In the genomic region with DNA sequence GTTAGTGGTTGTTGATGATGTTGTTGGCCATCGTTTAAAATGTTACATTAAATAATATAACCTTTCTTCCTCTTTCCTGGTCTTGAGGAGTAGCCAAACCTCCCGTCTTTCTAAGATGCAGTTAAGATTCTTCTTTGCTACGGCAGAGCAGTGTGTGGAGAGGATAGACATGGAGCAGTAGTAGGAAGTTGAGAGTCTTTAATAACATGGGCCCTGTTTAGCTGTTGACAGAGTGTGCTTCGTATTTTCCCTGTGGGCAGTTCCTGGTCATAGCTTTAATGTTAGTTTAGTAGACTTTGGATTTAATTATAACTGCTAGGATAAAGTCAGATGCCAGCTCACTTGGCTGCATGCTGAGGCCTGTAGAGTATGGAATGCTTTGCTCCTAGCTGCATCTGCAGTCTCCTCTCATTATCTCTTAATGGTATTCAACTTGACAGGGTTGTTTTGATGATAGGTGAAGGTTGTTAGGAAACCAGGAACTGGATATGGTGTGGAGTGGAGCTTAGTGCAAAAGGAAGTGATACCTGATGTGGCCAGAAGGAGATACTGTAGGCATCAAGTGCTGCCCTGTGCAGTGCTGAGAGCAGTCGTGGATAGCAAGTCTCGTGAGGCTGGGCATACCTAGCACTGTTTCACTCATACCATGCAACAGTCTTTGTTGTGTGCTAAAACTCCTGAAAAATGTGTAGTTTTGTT, we compare ENCODE assay signal across 9 mouse cellular contexts.
DNase-seq lines count a peak whose midpoint lies in the region; ATAC-seq and TF ChIP-seq lines count a peak whose summit lies in the region.
"Had no signal": no experiment of that assay in that cellular context is flagged by ENCODE, and none has a peak within 500 bp of the region (broad histone marks: within the 10 kb centered on the region; RNA-seq: fewer than 3 reads in every experiment).

No protein-coding gene starts in this region.

- peak; percentile 63 for DNase-seq in kidney, postnatal 0 days (ENCODE audit: low spot score)
- no peak for DNase-seq in kidney, adult 18-20 months
- peak; percentile 68 for DNase-seq in R1 (ENCODE audit: low read depth, low spot score)
- DNase-seq in splenic B cell, adult 2 months (ENCODE audit: low read depth, low spot score), result peak; percentile 81
- DNase-seq in gastrocnemius, adult 8-10 months (ENCODE audit: low spot score in 2 of 2), result no peak
- DNase-seq in layer of hippocampus, postnatal 14 days (ENCODE audit: low spot score in 2 of 2), result no peak
- DNase-seq in left cerebral cortex, postnatal 10 days (ENCODE audit: extremely low spot score in 1 of 2, low spot score in 2 of 2), result no peak

- TF ChIP-seq CTCF in kidney, postnatal 0 days (IDR thresholded peaks at IDR 0.05; ENCODE audit: low read depth), result no peak

- H3K4me3 ChIP-seq in kidney, postnatal 0 days (replicated peaks; ENCODE audit: low read depth, low read length), result no peak overlapping the region
- H3K4me3 ChIP-seq: neural tube, embryonic 13.5 days had no signal

- no peak overlapping the region for H3K9ac ChIP-seq in kidney, postnatal 0 days (ENCODE audit: low read depth, low read length)
- H3K9ac ChIP-seq: neural tube, embryonic 13.5 days had no signal

- peak; percentile 52; the same call in 1 of the 2 replicates for ATAC-seq in kidney, postnatal 0 days (replicated peaks; ENCODE audit: low FRiP score, low read depth)
- ATAC-seq in inflammation-experienced regulatory T-cells, adult 6 months, result peak; percentile 71

- H3K9me3 ChIP-seq in kidney, postnatal 0 days (replicated peaks; ENCODE audit: low read length), result no peaks in the 10 kb centered on the region
- H3K9me3 ChIP-seq: neural tube, embryonic 13.5 days had no signal

- intact Hi-C loops in left cerebral cortex, postnatal 10 days (cut with DNase I), result no loop called here

- 57% methylated on average over 6 of the region's 6 CpGs for WGBS in kidney, postnatal 0 days

- H3K36me3 ChIP-seq in kidney, postnatal 0 days (ENCODE audit: insufficient read depth, low read length), result no peaks in the 10 kb centered on the region
- H3K36me3 ChIP-seq in splenic B cell, adult 2 months (ENCODE audit: control insufficient read depth, insufficient read depth, low read length, poor library complexity, severe bottlenecking), result no peaks in the 10 kb centered on the region
- H3K36me3 ChIP-seq: neural tube, embryonic 13.5 days had no signal

- H3K27me3 ChIP-seq in kidney, postnatal 0 days (ENCODE audit: insufficient read depth, low read length), result no peaks in the 10 kb centered on the region
- no peaks in the 10 kb centered on the region for H3K27me3 ChIP-seq in splenic B cell, adult 2 months (ENCODE audit: control insufficient read depth, insufficient read depth, low read length, poor library complexity, severe bottlenecking)
- H3K27me3 ChIP-seq: neural tube, embryonic 13.5 days had no signal

- no peak overlapping the region for H3K4me2 ChIP-seq in kidney, postnatal 0 days (ENCODE audit: low read length)
- H3K4me2 ChIP-seq: neural tube, embryonic 13.5 days had no signal

- H3K27ac ChIP-seq in kidney, postnatal 0 days, result peak overlapping the region; percentile 37; the same call in 1 of the 2 replicates
- H3K27ac ChIP-seq: neural tube, embryonic 13.5 days had no signal

- H3K4me1 ChIP-seq in kidney, postnatal 0 days (replicated peaks; ENCODE audit: insufficient read depth, low read length), result peaks cover 17% of the 10 kb centered on the region; the same call in 1 of the 2 replicates

Comparison
In these comparisons a context has a peak if more than half of its experiments do, and no peak if none do; other contexts are left out.
1. DNase-seq: peak in kidney, postnatal 0 days (single experiment), R1 (single experiment) and splenic B cell, adult 2 months (single experiment); none in kidney, adult 18-20 months (single experiment), gastrocnemius, adult 8-10 months (0 of 2), layer of hippocampus, postnatal 14 days (0 of 2) and left cerebral cortex, postnatal 10 days (0 of 2).